Mouse (Mus musculus) myocyte (in vitro differentiated cells): ENCODE results near the gene Tspo.

Source experiments
- POLR2A ChIP-seq: IDR thresholded peaks from one replicate; pipeline ENCODE4 v1.6.1; 2011; ENCODE audit warnings: low read depth, mild to moderate bottlenecking, control low read depth, moderate library complexity; ENCODE audit not compliant: insufficient read length
- SRF ChIP-seq: IDR thresholded peaks from one replicate; pipeline ENCODE4 v1.6.1; 2011; ENCODE audit warnings: low read depth; ENCODE audit not compliant: control insufficient read depth, insufficient read length

DNA sequence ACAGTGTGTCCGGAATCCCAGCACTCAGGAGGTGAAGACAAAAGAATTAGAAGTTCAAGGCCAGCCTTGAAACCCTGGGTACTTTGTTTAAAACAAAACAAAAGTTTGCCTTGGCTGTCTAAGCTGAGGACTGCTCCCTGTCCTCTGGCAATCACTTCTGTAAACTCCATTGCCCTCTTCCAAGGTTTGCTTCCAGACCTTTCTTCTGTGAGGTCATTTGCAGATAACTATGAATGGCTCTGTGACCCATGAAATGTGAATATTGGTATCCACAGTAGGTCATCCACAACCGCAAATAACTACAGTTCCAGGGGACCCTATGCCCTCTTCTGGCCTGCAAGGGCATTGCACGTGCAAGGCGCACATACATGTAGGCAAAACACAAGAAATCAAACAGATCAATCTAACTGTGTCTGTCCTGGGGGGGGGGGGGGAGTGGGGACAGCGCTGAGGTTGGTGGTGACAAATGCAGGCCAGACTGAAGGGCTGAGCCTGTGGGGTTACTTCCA is 31.4 kb upstream of the Tspo start:
- no peak for TF ChIP-seq POLR2A
- TF ChIP-seq SRF, result no peak
